Mouse (Mus musculus): ENCODE measurements around the gene Abcc10. TPM values are rescaled to one million over a fixed set of nuclear protein-coding genes. Genes with fewer than 3 reads are reported as not detected.
A peak's percentile ranks its signal among the peaks of the same experiment; 100 is the strongest.

Gene Abcc10
- polyA plus RNA-seq, 1 experiment from 2014 or later: 7.6 TPM

DNA sequence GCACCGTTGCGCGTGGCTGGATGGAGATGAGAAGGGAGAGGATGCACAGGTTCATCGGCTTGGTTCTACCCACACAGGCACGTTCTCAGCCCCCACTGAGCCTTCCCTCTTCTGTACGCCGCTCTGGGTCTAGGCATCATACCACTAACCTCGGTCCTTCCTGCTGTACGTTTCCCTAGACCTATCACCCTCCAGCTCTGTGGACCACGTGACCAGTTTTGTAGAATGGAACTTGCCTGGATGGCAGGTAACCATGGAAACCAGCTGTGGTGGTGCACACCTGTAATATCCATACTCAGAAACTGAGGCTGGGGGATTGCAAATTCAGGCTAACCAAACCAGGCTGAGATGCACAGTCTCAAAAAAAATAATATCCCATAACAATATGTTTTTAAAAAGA is 17.6 kb downstream of the Abcc10 start:
- Histone ChIP-seq H3K4me1 (no peaks in the 10 kb centered on the region), H3K27me3 (no peaks in the 10 kb centered on the region), H3K36me3 (peaks cover 4% of the 10 kb centered on the region; the same call in 1 of the 2 replicates), H3K4me2 (replicated peaks) (no peak overlapping the region), H3K27ac (no peak overlapping the region), H3K4me3 (no peak overlapping the region), H3K9ac (no peak overlapping the region), H3K9me3 (no peaks in the 10 kb centered on the region)
- WGBS: 82% methylated on average over 10 of the region's 10 CpGs
- ATAC-seq (ENCODE audit: insufficient number of reproducible peaks, insufficient read depth, low FRiP score, low TSS enrichment): no peak

DNA sequence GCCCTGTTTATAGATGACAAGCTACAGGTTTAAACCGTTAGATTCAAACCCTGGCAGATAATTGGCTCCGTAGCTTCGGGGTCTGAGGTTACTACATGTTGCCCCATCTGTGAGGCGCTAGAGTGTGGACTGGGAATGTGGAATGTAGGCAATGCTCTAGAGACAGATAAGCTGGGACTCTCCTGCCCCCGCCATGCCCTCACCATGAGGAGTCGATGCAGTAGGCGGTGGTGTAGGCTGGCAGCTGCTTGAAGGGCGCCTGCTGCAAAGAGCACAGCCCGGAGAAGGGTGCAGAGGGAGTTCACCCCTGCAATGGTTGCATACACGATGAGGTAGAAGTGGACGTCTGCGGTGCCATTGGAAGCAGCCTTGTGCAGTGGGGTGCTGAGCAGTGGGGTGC is 18.3 kb downstream of the Abcc10 start:
- H3K4me2 ChIP-seq (replicated peaks): no peak overlapping the region
- H3K9me3 ChIP-seq: no peaks in the 10 kb centered on the region
- H3K27me3 ChIP-seq: no peaks in the 10 kb centered on the region
- no peak overlapping the region for H3K4me3 ChIP-seq
- H3K4me1 ChIP-seq: no peaks in the 10 kb centered on the region
- ATAC-seq (ENCODE audit: insufficient number of reproducible peaks, insufficient read depth, low FRiP score, low TSS enrichment): no peak
- WGBS: 78% methylated on average over 12 of the region's 12 CpGs
- H3K36me3 ChIP-seq: peaks cover 4% of the 10 kb centered on the region; the same call in 1 of the 2 replicates
- H3K27ac ChIP-seq: no peak overlapping the region
- no peak overlapping the region for H3K9ac ChIP-seq

DNA sequence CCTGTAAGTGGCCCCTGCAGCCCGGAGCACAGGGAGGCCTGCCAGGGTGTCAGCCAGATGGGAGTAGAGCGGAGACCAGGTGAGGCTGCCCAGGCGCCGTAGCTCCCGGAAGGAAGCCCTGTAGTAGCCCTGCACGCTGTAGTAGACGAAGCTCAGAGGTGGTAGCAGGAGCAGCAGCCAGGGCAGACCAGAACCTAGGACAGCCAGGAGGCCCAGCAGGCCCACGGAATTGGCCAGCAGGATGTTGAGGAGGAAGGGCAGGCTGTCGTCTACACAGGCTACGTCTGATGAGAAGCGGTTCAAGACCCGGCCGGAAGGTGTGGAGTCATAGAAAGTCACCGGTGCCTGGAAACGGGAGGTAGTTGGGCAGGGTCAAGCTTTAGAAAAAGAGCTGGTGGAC is 21.2 kb downstream of the Abcc10 start:
- Histone ChIP-seq H3K36me3 (peaks cover 8% of the 10 kb centered on the region), H3K4me1 (no peaks in the 10 kb centered on the region), H3K4me3 (no peak overlapping the region), H3K4me2 (replicated peaks) (no peak overlapping the region), H3K9ac (no peak overlapping the region), H3K27me3 (no peaks in the 10 kb centered on the region), H3K27ac (no peak overlapping the region), H3K9me3 (no peaks in the 10 kb centered on the region)
- 88% methylated on average over 15 of the region's 15 CpGs for WGBS
- no peak for ATAC-seq (ENCODE audit: insufficient number of reproducible peaks, insufficient read depth, low FRiP score, low TSS enrichment)

DNA sequence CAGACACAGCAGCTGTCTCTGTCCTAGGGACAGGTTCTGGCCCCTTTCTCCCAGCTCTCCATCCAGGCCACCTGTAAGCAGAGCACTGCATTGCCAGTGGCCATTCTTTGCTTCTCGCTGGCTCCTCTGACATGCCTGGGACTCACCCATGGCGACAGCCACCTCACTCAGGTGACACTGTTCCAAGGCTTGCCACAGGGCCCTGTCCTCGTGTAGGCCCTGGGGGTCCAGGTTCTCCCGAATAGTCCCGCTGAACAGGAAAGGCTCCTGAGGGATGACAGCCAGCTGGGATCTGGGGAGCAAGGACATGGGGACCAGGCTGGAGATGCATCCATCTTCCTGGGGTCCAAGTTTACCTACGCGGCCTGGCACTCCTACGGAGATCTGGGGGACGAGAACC is 24.0 kb downstream of the Abcc10 start:
- WGBS: 88% methylated on average over 9 of the region's 9 CpGs
- no peaks in the 10 kb centered on the region for H3K9me3 ChIP-seq
- H3K4me1 ChIP-seq: 0 out of 2 replicates have a peak, but pooled peaks cover 2% of the 10 kb centered on the region
- H3K27me3 ChIP-seq: peaks cover 12% of the 10 kb centered on the region
- ATAC-seq (ENCODE audit: insufficient number of reproducible peaks, insufficient read depth, low FRiP score, low TSS enrichment): no peak
- no peak overlapping the region for H3K4me3 ChIP-seq
- H3K4me2 ChIP-seq (replicated peaks): no peak overlapping the region
- H3K36me3 ChIP-seq: peaks cover 8% of the 10 kb centered on the region
- no peak overlapping the region for H3K9ac ChIP-seq
- no peak overlapping the region for H3K27ac ChIP-seq

DNA sequence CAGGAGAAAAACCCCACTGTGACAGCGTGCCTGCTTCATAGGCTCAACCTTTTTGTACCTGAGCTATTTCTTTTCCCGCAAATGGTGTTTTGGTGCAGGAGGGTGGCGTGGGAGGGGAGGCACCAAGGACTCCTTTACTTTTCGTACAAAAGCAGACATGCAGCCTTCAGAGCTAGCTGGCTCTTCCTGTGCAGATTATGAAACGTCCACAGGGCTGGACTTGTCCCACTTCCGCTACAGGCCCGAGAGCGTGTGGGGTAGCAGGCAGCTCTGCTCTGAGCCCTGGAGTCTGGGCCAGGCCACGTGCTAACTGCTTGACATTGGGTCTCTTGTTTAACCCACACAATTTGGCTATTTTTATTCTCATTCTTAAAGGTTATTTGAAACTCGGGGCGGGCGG is 26.3 kb downstream of the Abcc10 start:
- Histone ChIP-seq H3K4me1 (peaks cover 12% of the 10 kb centered on the region; the same call in 1 of the 2 replicates), H3K4me2 (replicated peaks) (no peak overlapping the region), H3K27me3 (peaks cover 34% of the 10 kb centered on the region), H3K27ac (no peak overlapping the region), H3K9ac (no peak overlapping the region), H3K4me3 (no peak overlapping the region), H3K36me3 (peaks cover 4% of the 10 kb centered on the region), H3K9me3 (no peaks in the 10 kb centered on the region)
- no peak for ATAC-seq (ENCODE audit: insufficient number of reproducible peaks, insufficient read depth, low FRiP score, low TSS enrichment)
- 70% methylated on average over 12 of the region's 12 CpGs for WGBS

DNA sequence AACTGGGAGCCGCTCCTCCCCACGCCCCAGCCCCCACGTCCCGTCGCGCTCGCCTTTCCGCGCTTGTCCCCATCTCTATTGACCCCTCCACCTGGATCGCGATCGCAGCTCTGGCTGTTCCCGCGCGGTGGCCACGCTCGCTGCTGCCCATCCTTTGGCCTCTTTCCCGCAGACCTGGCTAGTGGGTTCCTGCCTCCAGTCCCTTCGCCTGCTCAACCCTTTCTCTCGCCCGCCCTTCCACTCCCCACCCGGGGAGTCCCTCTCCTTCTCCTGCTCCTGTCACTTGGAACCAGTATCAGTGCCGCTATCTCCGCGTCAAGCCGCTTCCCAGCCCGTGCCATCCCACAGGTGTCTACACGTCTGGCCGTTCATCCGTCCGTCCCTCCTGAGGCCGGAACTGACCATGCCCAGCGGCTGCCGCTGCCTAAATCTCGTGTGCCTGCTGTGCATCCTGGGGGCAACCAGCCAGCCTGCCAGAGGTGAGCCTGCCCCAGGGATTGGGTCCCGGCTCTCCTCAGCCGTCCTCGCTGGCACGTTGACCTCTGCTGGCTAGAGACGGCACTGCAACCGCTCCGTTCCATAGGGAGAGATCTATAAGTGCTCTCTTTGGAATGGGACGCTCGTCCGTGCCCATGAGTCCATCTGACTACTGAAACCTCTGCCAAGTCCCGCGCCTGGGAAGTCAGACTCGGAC is 29.8 kb downstream of the Abcc10 start:
- H3K4me2 ChIP-seq (replicated peaks): peak overlapping the region; percentile 100
- peak; percentile 76; the same call in 1 of the 2 replicates for ATAC-seq (ENCODE audit: insufficient number of reproducible peaks, insufficient read depth, low FRiP score, low TSS enrichment)
- no peaks in the 10 kb centered on the region for H3K36me3 ChIP-seq
- H3K27me3 ChIP-seq: peaks cover 64% of the 10 kb centered on the region
- H3K9me3 ChIP-seq: no peaks in the 10 kb centered on the region
- under 1% methylated on average over 47 of the region's 48 CpGs for WGBS
- peak overlapping the region; percentile 66 for H3K9ac ChIP-seq
- H3K27ac ChIP-seq: no peak overlapping the region
- H3K4me1 ChIP-seq: peaks cover 12% of the 10 kb centered on the region; the same call in 1 of the 2 replicates
- H3K4me3 ChIP-seq: peak overlapping the region; percentile 59

DNA sequence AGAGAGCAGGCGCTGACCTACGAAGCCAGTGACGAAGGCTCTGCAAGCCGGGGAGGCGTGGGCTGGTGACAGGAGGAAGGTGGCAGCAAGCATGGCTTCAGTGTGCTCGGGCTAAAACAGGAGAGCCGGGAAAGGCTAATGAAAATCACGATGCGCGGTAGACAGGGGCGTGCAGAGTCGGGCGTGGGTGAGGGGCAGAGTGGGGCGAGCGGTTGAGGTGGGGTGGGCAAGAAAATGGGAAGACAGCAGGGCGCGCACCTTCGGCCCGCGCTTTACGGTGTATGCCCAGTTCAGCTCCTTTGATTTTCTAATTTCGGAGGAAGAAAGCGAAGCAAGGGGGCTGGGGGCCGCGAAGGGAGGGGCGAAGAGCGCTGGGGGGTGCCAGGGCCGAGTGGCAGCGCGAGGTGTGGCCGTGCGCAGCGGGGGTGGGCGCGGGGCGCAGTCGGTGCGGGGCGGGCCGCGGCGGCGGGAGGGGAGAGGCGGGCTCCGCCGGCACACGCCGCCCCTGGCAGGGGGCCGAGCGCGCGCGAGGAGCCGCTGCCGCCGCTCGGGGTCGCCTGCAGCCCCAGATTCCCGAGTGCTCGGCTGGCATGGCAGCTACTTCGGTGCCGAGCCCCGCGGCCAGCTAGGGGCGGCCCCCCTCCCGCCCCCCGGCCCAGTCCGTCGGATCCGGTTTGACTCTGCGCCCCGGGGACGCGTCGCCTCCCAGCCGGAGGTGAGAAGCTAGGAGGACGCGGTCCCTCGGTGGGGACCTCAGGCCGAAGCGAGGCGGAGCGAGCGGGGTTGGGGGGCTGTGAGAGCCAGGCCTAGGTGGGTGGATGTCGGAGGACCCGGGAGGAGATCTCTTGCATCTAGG is 30.6 kb downstream of the Abcc10 start, which contains the start of gene Dlk2:
TSS of gene Dlk2 (plus strand) at position 58 of the 856 bp plus-strand sequence.
- peak within 1 kb of the TSS; percentile 100 for H3K4me2 ChIP-seq (replicated peaks)
- WGBS: under 1% methylated on average over 74 of the region's 86 CpGs
- H3K36me3 ChIP-seq: no peaks in the 10 kb centered on the region
- 0 out of 2 replicates have a peak, but pooled peaks have one; percentile 17 for ATAC-seq (ENCODE audit: insufficient number of reproducible peaks, insufficient read depth, low FRiP score, low TSS enrichment)
- H3K4me3 ChIP-seq: peak within 1 kb of the TSS; percentile 59
- peaks cover 70% of the 10 kb centered on the region for H3K27me3 ChIP-seq
- no peaks in the 10 kb centered on the region for H3K9me3 ChIP-seq
- peaks cover 12% of the 10 kb centered on the region; the same call in 1 of the 2 replicates for H3K4me1 ChIP-seq
- peak within 1 kb of the TSS; percentile 66 for H3K9ac ChIP-seq
- no peak within 1 kb of the TSS for H3K27ac ChIP-seq

DNA sequence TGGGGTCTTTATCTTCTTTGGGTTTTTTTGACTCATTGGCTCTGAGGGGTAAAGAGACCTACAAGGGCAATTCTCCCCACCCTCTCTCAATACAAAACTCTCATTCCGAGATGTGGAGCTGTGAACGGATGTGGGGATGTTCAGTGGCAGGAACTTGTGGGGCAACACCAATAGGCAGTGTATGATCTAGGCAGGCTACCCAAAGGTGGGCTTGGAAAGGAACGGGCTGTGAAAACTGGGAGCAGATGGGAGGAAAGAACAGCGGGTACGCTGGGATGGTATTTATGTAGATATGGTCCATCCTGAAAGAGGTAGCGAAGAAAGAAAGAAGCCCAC is 31.2 kb downstream of the Abcc10 start:
- H3K27ac ChIP-seq: no peak overlapping the region
- peak overlapping the region; percentile 100 for H3K4me2 ChIP-seq (replicated peaks)
- 9% methylated on average over 6 of the region's 6 CpGs for WGBS
- ATAC-seq (ENCODE audit: insufficient number of reproducible peaks, insufficient read depth, low FRiP score, low TSS enrichment): no peak
- no peaks in the 10 kb centered on the region for H3K9me3 ChIP-seq
- peaks cover 12% of the 10 kb centered on the region; the same call in 1 of the 2 replicates for H3K4me1 ChIP-seq
- peak overlapping the region; percentile 59 for H3K4me3 ChIP-seq
- no peaks in the 10 kb centered on the region for H3K36me3 ChIP-seq
- H3K27me3 ChIP-seq: peaks cover 70% of the 10 kb centered on the region
- H3K9ac ChIP-seq: peak overlapping the region; percentile 66

DNA sequence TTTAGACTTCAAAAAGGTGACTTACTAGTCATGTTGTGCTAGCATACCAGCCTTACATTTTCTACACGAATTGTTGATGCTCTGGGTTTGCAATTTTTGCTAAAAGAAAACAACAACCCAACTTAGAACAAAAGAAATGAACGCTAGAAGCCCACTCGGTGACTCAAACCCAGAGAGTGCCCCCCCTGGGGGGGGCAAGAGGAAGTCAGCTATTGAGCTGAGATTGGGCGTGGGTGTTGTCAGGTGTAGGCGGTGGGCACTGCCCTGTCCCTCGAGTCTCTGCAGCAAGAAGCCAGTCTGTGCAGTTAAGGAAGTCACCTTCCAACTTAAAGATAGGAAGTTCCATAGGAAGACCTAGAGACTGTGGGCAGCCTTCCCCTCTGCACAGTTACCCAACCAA is 31.6 kb downstream of the Abcc10 start:
- no peaks in the 10 kb centered on the region for H3K9me3 ChIP-seq
- no peak overlapping the region for H3K4me3 ChIP-seq
- H3K36me3 ChIP-seq: no peaks in the 10 kb centered on the region
- H3K9ac ChIP-seq: no peak overlapping the region
- H3K27me3 ChIP-seq: peaks cover 70% of the 10 kb centered on the region
- ATAC-seq (ENCODE audit: insufficient number of reproducible peaks, insufficient read depth, low FRiP score, low TSS enrichment): no peak
- WGBS: 50% methylated on average over 6 of the region's 6 CpGs
- peaks cover 12% of the 10 kb centered on the region; the same call in 1 of the 2 replicates for H3K4me1 ChIP-seq
- no peak overlapping the region for H3K4me2 ChIP-seq (replicated peaks)
- H3K27ac ChIP-seq: no peak overlapping the region

DNA sequence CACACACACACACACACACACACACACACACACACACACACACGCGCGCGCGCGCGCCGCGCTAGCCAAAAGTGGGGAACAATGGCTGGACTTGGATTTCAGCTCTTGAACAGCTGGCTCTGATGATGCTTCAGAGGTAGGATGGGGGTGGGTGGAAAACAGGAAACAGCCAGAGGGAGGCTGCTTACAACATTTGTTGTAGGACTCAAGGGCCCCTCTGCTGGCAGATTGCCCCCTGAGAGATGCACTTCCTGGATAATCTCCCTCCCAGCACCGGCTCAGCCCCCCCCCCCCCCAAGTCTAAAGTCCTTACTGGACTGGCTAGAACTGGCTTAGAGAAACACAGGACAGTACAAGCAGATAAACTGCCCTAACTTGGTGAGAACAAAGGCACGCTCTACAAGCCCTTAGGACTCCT is 40.5 kb downstream of the Abcc10 start:
- WGBS: 37% methylated on average over 11 of the region's 11 CpGs
- ATAC-seq (ENCODE audit: insufficient number of reproducible peaks, insufficient read depth, low FRiP score, low TSS enrichment): peak; percentile 52; the same call in 1 of the 2 replicates
- Histone ChIP-seq H3K27me3 (no peaks in the 10 kb centered on the region; the same call in 1 of the 2 replicates), H3K36me3 (no peaks in the 10 kb centered on the region), H3K9me3 (no peaks in the 10 kb centered on the region), H3K4me3 (peak overlapping the region; percentile 6; the same call in 1 of the 2 replicates), H3K9ac (no peak overlapping the region), H3K27ac (peak overlapping the region; percentile 75), H3K4me2 (replicated peaks) (peak overlapping the region; percentile 23), H3K4me1 (peaks cover 19% of the 10 kb centered on the region)

DNA sequence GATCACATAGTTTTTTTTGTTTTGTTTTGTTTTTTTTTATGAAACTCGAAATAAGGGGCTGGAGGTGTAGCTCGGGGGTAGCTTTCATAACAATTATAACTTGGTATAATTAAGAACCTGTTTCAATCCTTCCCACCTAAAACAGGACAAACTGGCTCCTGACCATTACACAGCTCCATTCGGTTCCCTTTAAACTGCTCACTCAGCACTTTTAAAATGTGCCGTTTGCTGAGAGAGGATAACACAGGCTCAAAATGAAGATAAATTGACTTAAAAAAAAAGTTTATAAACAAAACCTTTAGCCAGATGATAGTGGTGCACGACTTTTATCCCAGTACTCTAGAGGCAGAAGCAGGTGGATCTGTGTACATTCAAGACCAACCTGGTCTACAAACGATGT is 42.7 kb downstream of the Abcc10 start:
- ATAC-seq (ENCODE audit: insufficient number of reproducible peaks, insufficient read depth, low FRiP score, low TSS enrichment): no peak
- 68% methylated on average over 6 of the region's 6 CpGs for WGBS
- H3K4me1 ChIP-seq: peaks cover 39% of the 10 kb centered on the region
- H3K27me3 ChIP-seq: no peaks in the 10 kb centered on the region
- H3K27ac ChIP-seq: no peak overlapping the region
- no peak overlapping the region for H3K4me2 ChIP-seq (replicated peaks)
- no peak overlapping the region for H3K4me3 ChIP-seq
- H3K9me3 ChIP-seq: no peaks in the 10 kb centered on the region
- no peak overlapping the region for H3K9ac ChIP-seq
- H3K36me3 ChIP-seq: peaks cover 4% of the 10 kb centered on the region; the same call in 1 of the 2 replicates
